Mouse (Mus musculus) G1E (cell line): ENCODE data around the gene 4930470P17Rik.

ENCODE experiments used
- CTCF ChIP-seq: IDR thresholded peaks from 2 replicates; pipeline ENCODE4 v1.5.1; 2012; ENCODE audit warnings: low read depth, low read length, inconsistent platforms, mixed read lengths
- GATA1 ChIP-seq: IDR thresholded peaks from 2 replicates; pipeline ENCODE4 v1.6.1; 2012; ENCODE audit warnings: borderline replicate concordance, low read length, inconsistent platforms, mixed read lengths
- TAL1 ChIP-seq: conservative IDR thresholded peaks from 2 replicates; pipeline ENCODE4 v1.6.1; 2012; ENCODE audit warnings: low read depth, low read length, inconsistent platforms, mixed read lengths

GRCm38 (mm10) chr2:170543625-170544024 lies 58.2 kb downstream of the 4930470P17Rik start:
- TF ChIP-seq CTCF, result no peak
- TF ChIP-seq GATA1, result no peak
- no peak for TF ChIP-seq TAL1
